Mouse (Mus musculus) hindbrain, embryonic 14.5 days (tissue): ENCODE results near the gene Col19a1. TPM values are rescaled to one million over a fixed set of nuclear protein-coding genes. Genes with fewer than 3 reads are reported as not detected.

Experiments used
- ATAC-seq: fragments of 200-750 bp; cut with Nextera tagmentation; 2 replicates; pipeline ENCODE4 v1.8.0; 2017; ENCODE audit warnings: moderate number of reproducible peaks, mild to moderate bottlenecking, moderate TSS enrichment, moderate library complexity; ENCODE audit not compliant: low FRiP score
- DNase-seq: peaks from one replicate; pipeline ENCODE4 v3.0.0-alpha.2; 2015; ENCODE audit warnings: low spot score
- H3K27ac ChIP-seq: fragments of 300-500 bp; sonication (generic); 2 replicates; pipeline ENCODE4 v1.5.1; 2014; ENCODE audit warnings: mild to moderate bottlenecking, moderate library complexity
- H3K27me3 ChIP-seq: fragments of 300-500 bp; sonication (generic); 2 replicates; pipeline ENCODE4 v1.6.1; 2014; ENCODE audit warnings: mild to moderate bottlenecking, low read length, mixed read lengths; ENCODE audit not compliant: control insufficient read depth, insufficient read depth
- H3K36me3 ChIP-seq: fragments of 300-500 bp; sonication (generic); replicated peaks from 2 replicates; pipeline ENCODE4 v1.6.1; 2014; ENCODE audit not compliant: control insufficient read depth, insufficient read depth
- H3K4me1 ChIP-seq: fragments of 300-500 bp; sonication (generic); replicated peaks from 2 replicates; pipeline ENCODE4 v1.6.1; 2014; ENCODE audit warnings: antibody characterized with exemption, low read length, mixed read lengths; ENCODE audit not compliant: control insufficient read depth, insufficient read depth
- H3K4me2 ChIP-seq: fragments of 300-500 bp; sonication (generic); replicated peaks from 2 replicates; pipeline ENCODE4 v1.6.1; 2014; ENCODE audit warnings: mild to moderate bottlenecking, moderate library complexity
- H3K4me3 ChIP-seq: fragments of 300-500 bp; sonication (generic); replicated peaks from 2 replicates; pipeline ENCODE4 v1.5.1; 2014; ENCODE audit warnings: mild to moderate bottlenecking, low read length
- H3K9ac ChIP-seq: fragments of 300-500 bp; sonication (generic); 2 replicates; pipeline ENCODE4 v1.6.1; 2014
- H3K9me3 ChIP-seq: fragments of 300-500 bp; sonication (generic); 2 replicates; pipeline ENCODE4 v1.6.1; 2016; ENCODE audit warnings: low read length; ENCODE audit not compliant: control insufficient read depth
- WGBS: fragments of 180-500 bp; shearing (Covaris S2); extraction: QIAGEN DNeasy Blood & Tissue Kit; methylation state at CpG from one replicate; pipeline ENCODE4 v1.1.7; 2014; 5-methylcytosine and 5-hydroxymethylcytosine counted together
- polyA plus RNA-seq: library from polyadenylated mRNA; unstranded; fragments of >200 nt; fragmentation: Nextera tagmentation; extraction: Ambion mirVana; gene quantifications from 2 replicates; pipeline ENCODE4 v1.2.1, GENCODE M21; 2014

Col19a1 gene
- polyA plus RNA-seq, 1 experiment from 2014 or later = 1.8 TPM

GRCm38 (mm10) chr1:24248294-24249104 lies 338.8 kb downstream of the Col19a1 start:
- no peak overlapping the region for H3K4me2 ChIP-seq
- peak; percentile 80 for ATAC-seq
- H3K27ac ChIP-seq = peak overlapping the region; percentile 55
- peak overlapping the region; percentile 12 for H3K9ac ChIP-seq
- H3K27me3 ChIP-seq = no peaks in the 10 kb centered on the region
- DNase-seq = no peak
- no peaks in the 10 kb centered on the region for H3K9me3 ChIP-seq
- 0 out of 2 replicates have a peak, but pooled peaks cover 6% of the 10 kb centered on the region for H3K4me1 ChIP-seq
- no peak overlapping the region for H3K4me3 ChIP-seq
- H3K36me3 ChIP-seq = no peaks in the 10 kb centered on the region
- 62% methylated on average over 10 of the region's 10 CpGs for WGBS

- WGBS = 48% methylated on average over 13 of the region's 13 CpGs
- DNase-seq (no peak), ATAC-seq (no peak)
- Histone ChIP-seq H3K9ac (no peak overlapping the region), H3K36me3 (no peaks in the 10 kb centered on the region), H3K4me2 (no peak overlapping the region), H3K27me3 (no peaks in the 10 kb centered on the region), H3K9me3 (no peaks in the 10 kb centered on the region), H3K4me1 (0 out of 2 replicates have a peak, but pooled peaks cover 6% of the 10 kb centered on the region), H3K27ac (no peak overlapping the region), H3K4me3 (no peak overlapping the region)
These were observed 341.4 kb downstream of the Col19a1 start for GRCm38 (mm10) chr1:24245700-24246375.

GRCm38 (mm10) chr1:24244931-24245330 lies 342.3 kb downstream of the Col19a1 start:
- H3K4me3 ChIP-seq = no peak overlapping the region
- no peaks in the 10 kb centered on the region for H3K36me3 ChIP-seq
- no peak for DNase-seq
- no peak for ATAC-seq
- H3K9me3 ChIP-seq = no peaks in the 10 kb centered on the region
- no peak overlapping the region for H3K27ac ChIP-seq
- no peak overlapping the region for H3K4me2 ChIP-seq
- H3K27me3 ChIP-seq = no peaks in the 10 kb centered on the region
- no peak overlapping the region for H3K9ac ChIP-seq
- 0 out of 2 replicates have a peak, but pooled peaks cover 6% of the 10 kb centered on the region for H3K4me1 ChIP-seq
- WGBS = 78% methylated on average over 10 of the region's 10 CpGs

GRCm38 (mm10) chr1:24240039-24240691 lies 347.1 kb downstream of the Col19a1 start:
- 20% methylated on average over 8 of the region's 8 CpGs for WGBS
- Histone ChIP-seq H3K4me1 (no peaks in the 10 kb centered on the region), H3K36me3 (no peaks in the 10 kb centered on the region), H3K4me3 (no peak overlapping the region), H3K4me2 (no peak overlapping the region), H3K9ac (no peak overlapping the region), H3K27ac (no peak overlapping the region), H3K9me3 (no peaks in the 10 kb centered on the region), H3K27me3 (no peaks in the 10 kb centered on the region)
- no peak for ATAC-seq
- no peak for DNase-seq

GRCm38 (mm10) chr1:24236330-24236729 lies 350.9 kb downstream of the Col19a1 start:
- Histone ChIP-seq H3K27me3 (no peaks in the 10 kb centered on the region), H3K9ac (no peak overlapping the region), H3K36me3 (no peaks in the 10 kb centered on the region), H3K27ac (no peak overlapping the region), H3K4me3 (no peak overlapping the region), H3K9me3 (no peaks in the 10 kb centered on the region), H3K4me2 (no peak overlapping the region), H3K4me1 (no peaks in the 10 kb centered on the region)
- ATAC-seq (no peak), DNase-seq (no peak)
- WGBS = 90% methylated on average over 1 of the region's 1 CpGs

DNA sequence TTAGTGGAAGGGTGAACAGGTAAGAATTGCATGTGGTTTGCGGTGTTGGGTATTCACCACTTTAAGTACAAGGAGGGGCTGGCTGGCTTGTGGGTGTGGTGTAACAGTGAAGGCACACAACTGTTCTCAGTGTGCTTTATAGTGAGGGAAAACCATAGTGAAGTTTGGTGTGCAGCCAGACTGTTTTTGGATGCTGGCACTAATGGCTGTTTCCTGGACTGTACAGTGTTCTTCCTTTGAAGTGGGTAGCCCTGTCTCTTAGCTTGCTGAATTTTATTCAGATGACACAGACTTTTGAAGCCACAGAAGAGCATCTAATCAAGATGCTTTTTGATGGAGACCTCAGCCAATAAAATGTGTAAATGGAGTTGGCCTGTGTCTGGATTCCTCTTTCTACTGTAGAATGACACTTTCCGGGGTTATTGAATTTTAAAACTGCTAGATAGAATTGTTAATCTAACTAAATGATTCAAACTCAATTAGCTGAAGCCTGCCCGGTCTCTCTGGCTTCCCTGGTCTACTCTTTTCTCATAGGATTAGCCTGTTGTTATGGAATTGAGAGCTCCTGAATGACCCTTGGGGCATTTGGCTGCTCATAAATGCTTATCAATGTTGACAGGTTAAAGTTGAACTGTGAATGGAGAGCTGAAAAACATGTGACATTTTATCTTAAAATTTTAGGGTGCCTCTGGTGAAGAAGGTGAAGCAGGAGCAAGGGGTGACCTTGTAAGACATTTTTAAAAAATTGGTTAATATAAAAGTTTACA lies 355.6 kb downstream of the Col19a1 start:
- H3K27ac ChIP-seq = no peak overlapping the region
- H3K27me3 ChIP-seq = no peaks in the 10 kb centered on the region
- H3K4me1 ChIP-seq = no peaks in the 10 kb centered on the region
- no peaks in the 10 kb centered on the region for H3K36me3 ChIP-seq
- DNase-seq (no peak), ATAC-seq (peak; percentile 47; the same call in 1 of the 2 replicates)
- H3K4me3 ChIP-seq = no peak overlapping the region
- no peak overlapping the region for H3K4me2 ChIP-seq
- WGBS = 59% methylated on average over 3 of the region's 3 CpGs
- no peak overlapping the region for H3K9ac ChIP-seq
- H3K9me3 ChIP-seq = no peaks in the 10 kb centered on the region

- H3K4me2 ChIP-seq = no peak overlapping the region
- ATAC-seq = peak; percentile 75; the same call in 1 of the 2 replicates
- H3K9me3 ChIP-seq = no peaks in the 10 kb centered on the region
- 38% methylated on average over 8 of the region's 8 CpGs for WGBS
- H3K4me1 ChIP-seq = no peaks in the 10 kb centered on the region
- H3K27me3 ChIP-seq = no peaks in the 10 kb centered on the region
- H3K27ac ChIP-seq = 0 out of 2 replicates have a peak overlapping the region, but pooled peaks have one; percentile 21
- no peak for DNase-seq
- no peaks in the 10 kb centered on the region for H3K36me3 ChIP-seq
- H3K9ac ChIP-seq = no peak overlapping the region
- H3K4me3 ChIP-seq = no peak overlapping the region
These were observed 356.8 kb downstream of the Col19a1 start for GRCm38 (mm10) chr1:24230428-24230827.

DNA sequence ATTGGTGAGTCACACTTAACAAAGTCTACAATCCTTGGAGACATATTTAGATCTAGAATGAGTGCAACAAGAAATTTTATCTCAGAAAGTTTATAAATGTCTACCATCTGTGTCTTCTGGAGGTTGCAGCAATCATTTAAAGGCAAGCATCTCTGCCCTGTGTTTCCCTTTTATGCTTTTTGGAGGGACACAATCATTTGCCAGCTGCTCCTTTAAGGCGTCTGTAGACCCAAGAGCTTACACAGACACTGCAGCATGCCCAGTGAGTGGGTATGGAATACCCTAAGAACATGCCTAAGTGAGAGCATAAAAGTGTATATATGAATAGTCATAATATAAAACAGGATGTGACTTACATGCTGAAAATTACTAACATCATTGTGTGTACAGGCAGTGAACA lies 357.7 kb downstream of the Col19a1 start:
- ATAC-seq (no peak), DNase-seq (no peak)
- Histone ChIP-seq H3K9ac (no peak overlapping the region), H3K4me2 (no peak overlapping the region), H3K27ac (no peak overlapping the region), H3K4me3 (no peak overlapping the region), H3K9me3 (no peaks in the 10 kb centered on the region), H3K4me1 (no peaks in the 10 kb centered on the region), H3K36me3 (no peaks in the 10 kb centered on the region), H3K27me3 (no peaks in the 10 kb centered on the region)
- WGBS = 86% methylated on average over 1 of the region's 1 CpGs
